Mouse (Mus musculus) limb, embryonic 14.5 days (tissue): Measurements from ENCODE around the gene Sele. TPM values are rescaled to one million over a fixed set of nuclear protein-coding genes. Genes with fewer than 3 reads are reported as not detected.

Source experiments
- ATAC-seq: fragments of 200-750 bp; cut with Nextera tagmentation; 2 replicates; pipeline ENCODE4 v1.8.0; 2017; ENCODE audit warnings: low read depth, moderate number of reproducible peaks, moderate TSS enrichment; ENCODE audit not compliant: low FRiP score
- DNase-seq: peaks from one replicate; pipeline ENCODE4 v3.0.0-alpha.2; 2015; ENCODE audit warnings: low spot score
- H3K27ac ChIP-seq: fragments of 300-500 bp; sonication (generic); replicated peaks from 2 replicates; pipeline ENCODE4 v1.5.1; 2014; ENCODE audit warnings: low read depth, mild to moderate bottlenecking, low read length, moderate library complexity, mixed read lengths
- H3K27me3 ChIP-seq: fragments of 300-500 bp; sonication (generic); 2 replicates; pipeline ENCODE4 v1.6.1; 2014; ENCODE audit warnings: low read length, mixed read lengths; ENCODE audit not compliant: control insufficient read depth, insufficient read depth
- H3K36me3 ChIP-seq: fragments of 300-500 bp; sonication (generic); 2 replicates; pipeline ENCODE4 v1.6.1; 2014; ENCODE audit warnings: mild to moderate bottlenecking, low read length, moderate library complexity, mixed read lengths; ENCODE audit not compliant: control insufficient read depth, insufficient read depth
- H3K4me1 ChIP-seq: fragments of 300-500 bp; sonication (generic); 2 replicates; pipeline ENCODE4 v1.6.1; 2014; ENCODE audit warnings: antibody characterized with exemption, low read length, mixed read lengths; ENCODE audit not compliant: control insufficient read depth, insufficient read depth
- H3K4me2 ChIP-seq: fragments of 300-500 bp; sonication (generic); replicated peaks from 2 replicates; pipeline ENCODE4 v1.6.1; 2014; ENCODE audit warnings: low read depth, mild to moderate bottlenecking, low read length, moderate library complexity; ENCODE audit not compliant: severe bottlenecking
- H3K4me3 ChIP-seq: fragments of 300-500 bp; sonication (generic); replicated peaks from 2 replicates; pipeline ENCODE4 v1.5.1; 2014; ENCODE audit warnings: low read length
- H3K9ac ChIP-seq: fragments of 300-500 bp; sonication (generic); 2 replicates; pipeline ENCODE4 v1.6.1; 2014; ENCODE audit warnings: mild to moderate bottlenecking, low read depth, low read length, moderate library complexity; ENCODE audit not compliant: severe bottlenecking
- H3K9me3 ChIP-seq: fragments of 300-500 bp; sonication (generic); 2 replicates; pipeline ENCODE4 v1.6.1; 2016; ENCODE audit warnings: low read length; ENCODE audit not compliant: control insufficient read depth
- POLR2A ChIP-seq: fragments of 200-500 bp; IDR thresholded peaks from 2 replicates; pipeline ENCODE4 v1.8.0; 2012; ENCODE audit warnings: inconsistent platforms, mild to moderate bottlenecking, moderate library complexity, borderline replicate concordance; ENCODE audit not compliant: insufficient read depth, insufficient read length; ENCODE audit errors: extremely low read depth
- whole genome bisulfite sequencing: fragments of 180-500 bp; shearing (Covaris S2); extraction: QIAGEN DNeasy Blood & Tissue Kit; methylation state at CpG from one replicate; pipeline ENCODE4 v1.1.7; 2014; 5-methylcytosine and 5-hydroxymethylcytosine counted together
- polyA plus RNA-seq, 2 experiments: library from polyadenylated mRNA; depleted of rRNA in 1 of 2; stranded (reverse) in 1 of 2; unstranded in 1 of 2; fragments of >200 nt; fragmentation: Nextera tagmentation in 1 of 2; extraction: Ambion mirVana in 1 of 2; gene quantifications; 2 replicates each; pipeline versions ENCODE4 v1.2.1 to v1.2.3; 2012 to 2014

Gene Sele
- polyA plus RNA-seq, 2 experiments: 0.14 TPM; not detected in 1

DNA sequence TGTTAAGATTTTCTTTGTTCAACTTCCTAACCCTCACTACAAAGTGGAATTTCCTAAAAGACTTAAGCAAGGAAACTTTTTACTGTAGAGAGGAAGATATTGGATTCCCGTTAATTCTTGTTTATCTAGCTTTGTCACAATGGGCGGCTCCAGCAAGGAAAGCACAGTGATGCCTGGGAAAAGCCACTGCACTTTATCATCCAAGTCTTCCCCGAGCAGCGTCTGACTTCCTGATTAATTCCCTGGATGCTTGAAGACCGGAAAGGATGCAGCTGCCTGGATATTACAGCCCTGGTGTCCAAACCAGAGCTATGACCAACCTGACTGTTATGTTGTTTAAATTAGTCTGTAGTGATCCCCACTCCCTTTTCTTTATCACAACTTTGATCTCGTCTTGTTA lies 48.7 kb downstream of the Sele start:
- TF ChIP-seq POLR2A: no peak
- no peak overlapping the region for H3K27ac ChIP-seq
- DNase-seq (no peak), ATAC-seq (no peak)
- H3K4me2 ChIP-seq: no peak overlapping the region
- H3K4me1 ChIP-seq: no peaks in the 10 kb centered on the region
- no peaks in the 10 kb centered on the region for H3K9me3 ChIP-seq
- H3K27me3 ChIP-seq: no peaks in the 10 kb centered on the region
- H3K9ac ChIP-seq: no peak overlapping the region
- H3K4me3 ChIP-seq: no peak overlapping the region
- WGBS: 57% methylated on average over 6 of the region's 6 CpGs
- no peaks in the 10 kb centered on the region for H3K36me3 ChIP-seq

DNA sequence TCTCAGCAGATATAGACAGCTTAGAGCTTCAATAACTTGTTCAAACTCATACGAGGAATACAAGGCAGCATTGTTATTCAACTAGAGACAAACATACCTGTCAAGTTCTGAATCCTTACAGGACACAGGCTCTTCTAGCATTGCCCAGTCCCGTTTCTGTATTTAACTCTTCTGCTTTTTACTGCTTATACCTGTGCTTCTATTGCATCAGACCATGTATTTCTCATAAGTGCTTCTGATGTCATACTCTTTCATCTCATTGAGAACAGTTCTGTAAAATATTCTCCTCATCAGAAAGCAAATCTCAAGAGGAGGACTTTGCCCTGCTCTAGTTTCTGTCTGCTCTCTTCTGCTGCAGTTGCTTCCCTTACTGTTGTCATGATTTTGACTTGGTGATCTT lies 49.9 kb downstream of the Sele start:
- no peak overlapping the region for H3K9ac ChIP-seq
- no peaks in the 10 kb centered on the region for H3K4me1 ChIP-seq
- ATAC-seq (no peak), DNase-seq (no peak)
- no peak overlapping the region for H3K27ac ChIP-seq
- H3K4me3 ChIP-seq: no peak overlapping the region
- 79% methylated on average over 2 of the region's 2 CpGs for WGBS
- H3K27me3 ChIP-seq: no peaks in the 10 kb centered on the region
- no peaks in the 10 kb centered on the region for H3K9me3 ChIP-seq
- no peak overlapping the region for H3K4me2 ChIP-seq
- no peak for TF ChIP-seq POLR2A
- H3K36me3 ChIP-seq: no peaks in the 10 kb centered on the region

DNA sequence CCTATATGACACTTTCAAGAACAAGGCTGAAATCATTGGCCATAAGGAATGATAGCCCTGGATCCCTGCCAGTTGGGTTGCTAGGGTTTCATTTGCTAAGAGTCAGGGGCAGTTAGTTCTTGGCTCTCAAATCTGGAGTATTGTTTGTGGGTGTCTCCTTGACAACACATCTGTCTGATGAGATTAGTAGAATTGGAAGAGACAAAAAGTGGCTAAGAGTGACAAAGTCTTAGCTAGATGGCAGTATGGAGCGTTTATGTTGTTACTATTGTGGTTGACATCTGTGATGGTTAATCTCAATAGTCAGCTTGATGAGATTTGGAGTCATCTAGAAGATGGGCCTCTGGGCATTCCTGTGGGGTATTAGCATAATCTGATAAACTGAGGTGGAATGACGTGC lies 50.3 kb downstream of the Sele start:
- no peak overlapping the region for H3K4me3 ChIP-seq
- no peak overlapping the region for H3K9ac ChIP-seq
- ATAC-seq: no peak
- TF ChIP-seq POLR2A: no peak
- H3K27me3 ChIP-seq: no peaks in the 10 kb centered on the region
- no peaks in the 10 kb centered on the region for H3K4me1 ChIP-seq
- DNase-seq: no peak
- H3K27ac ChIP-seq: no peak overlapping the region
- H3K4me2 ChIP-seq: no peak overlapping the region
- no peaks in the 10 kb centered on the region for H3K9me3 ChIP-seq
- no peaks in the 10 kb centered on the region for H3K36me3 ChIP-seq
- WGBS: 76% methylated on average over 2 of the region's 2 CpGs

Other genes with a start within 250 kb of the Sele start
- 15.3 and 16.6 TPM in 2 replicates for gene Scyl3, start 119.1 kb upstream of the Sele start, polyA plus RNA-seq (2012; rRNA removed)
- gene Scyl3, start 119.1 kb upstream of the Sele start, polyA plus RNA-seq (2014; fragmentation: Nextera tagmentation; extraction: Ambion mirVana): 20.8 and 22.5 TPM in 2 replicates
- gene BC055324, start 53.4 kb upstream of the Sele start, polyA plus RNA-seq (2012; rRNA removed): 21.1 and 21.2 TPM in 2 replicates
- 18.7 and 19.6 TPM in 2 replicates for gene BC055324, start 53.4 kb upstream of the Sele start, polyA plus RNA-seq (2014; fragmentation: Nextera tagmentation; extraction: Ambion mirVana)
- 2.8 and 4.6 TPM in 2 replicates for gene Mettl18, start 53.3 kb upstream of the Sele start, polyA plus RNA-seq (2012; rRNA removed)
- 9.5 and 9.6 TPM in 2 replicates for gene Mettl18, start 53.3 kb upstream of the Sele start, polyA plus RNA-seq (2014; fragmentation: Nextera tagmentation; extraction: Ambion mirVana)
- 0.09 and 0.22 TPM in 2 replicates for gene Sell, start 13.7 kb downstream of the Sele start, polyA plus RNA-seq (2012; rRNA removed)
- 0.21 and 0.62 TPM in 2 replicates for gene Sell, start 13.7 kb downstream of the Sele start, polyA plus RNA-seq (2014; fragmentation: Nextera tagmentation; extraction: Ambion mirVana)
- gene Selp, start 67.0 kb downstream of the Sele start, polyA plus RNA-seq (2012; rRNA removed): 0.15 and 0.24 TPM in 2 replicates
- 0.14 TPM in 1 of 2 replicates, not detected in the other for gene Selp, start 67.0 kb downstream of the Sele start, polyA plus RNA-seq (2014; fragmentation: Nextera tagmentation; extraction: Ambion mirVana)
- 0.39 and 0.40 TPM in 2 replicates for gene F5, start 103.6 kb downstream of the Sele start, polyA plus RNA-seq (2012; rRNA removed)
- gene F5, start 103.6 kb downstream of the Sele start, polyA plus RNA-seq (2014; fragmentation: Nextera tagmentation; extraction: Ambion mirVana): 0.29 and 0.34 TPM in 2 replicates
- gene Slc19a2, start 200.8 kb downstream of the Sele start, polyA plus RNA-seq (2012; rRNA removed): 9.7 and 12.2 TPM in 2 replicates
- gene Slc19a2, start 200.8 kb downstream of the Sele start, polyA plus RNA-seq (2014; fragmentation: Nextera tagmentation; extraction: Ambion mirVana): 9.1 and 10.0 TPM in 2 replicates
- 2.0 and 4.1 TPM in 2 replicates for gene Ccdc181, start 227.4 kb downstream of the Sele start, polyA plus RNA-seq (2012; rRNA removed)
- gene Ccdc181, start 227.4 kb downstream of the Sele start, polyA plus RNA-seq (2014; fragmentation: Nextera tagmentation; extraction: Ambion mirVana): 5.9 and 7.3 TPM in 2 replicates